Mouse (Mus musculus) urinary bladder, adult 2 months (tissue): ENCODE results near the gene Csnk1e. TPM values are rescaled to one million over a fixed set of nuclear protein-coding genes. Genes with fewer than 3 reads are reported as not detected.

ENCODE experiments used
- polyA plus RNA-seq: library from polyadenylated mRNA; depleted of rRNA; stranded (reverse); fragments of >200 nt; gene quantifications from 2 replicates; pipeline ENCODE4 v1.2.3, GENCODE M21; 2012; rRNA removed

Csnk1e gene
- polyA plus RNA-seq, 1 experiment: 90.3 TPM

Other genes with a start within 250 kb of the Csnk1e start
- gene Pick1, start 226.4 kb downstream of the Csnk1e start, polyA plus RNA-seq: 33.3 and 41.7 TPM in 2 replicates
- gene Gm49486, start 226.2 kb downstream of the Csnk1e start, polyA plus RNA-seq: 0.96 and 1.1 TPM in 2 replicates
- gene Slc16a8, start 200.8 kb downstream of the Csnk1e start, polyA plus RNA-seq: 0.04 and 0.21 TPM in 2 replicates
- 4.5 and 4.8 TPM in 2 replicates for gene Baiap2l2, start 170.0 kb downstream of the Csnk1e start, polyA plus RNA-seq
- gene Pla2g6, start 127.2 kb downstream of the Csnk1e start, polyA plus RNA-seq: 20.5 and 20.6 TPM in 2 replicates
- gene Maff, start 108.9 kb downstream of the Csnk1e start, polyA plus RNA-seq: 11.0 and 13.0 TPM in 2 replicates
- gene Tmem184b, start 52.0 kb downstream of the Csnk1e start, polyA plus RNA-seq: 51.5 and 68.3 TPM in 2 replicates
- gene Kcnj4, start 49.7 kb upstream of the Csnk1e start, polyA plus RNA-seq: 0.04 and 0.07 TPM in 2 replicates
- 48.5 and 54.9 TPM in 2 replicates for gene Kdelr3, start 60.8 kb upstream of the Csnk1e start, polyA plus RNA-seq
- gene Ddx17, start 91.2 kb upstream of the Csnk1e start, polyA plus RNA-seq: 363 and 536 TPM in 2 replicates
- gene Dmc1, start 149.5 kb upstream of the Csnk1e start, polyA plus RNA-seq: 1.2 and 1.9 TPM in 2 replicates
- gene Fam227a, start 203.4 kb upstream of the Csnk1e start, polyA plus RNA-seq: 3.3 and 3.4 TPM in 2 replicates
- 14.8 and 16.4 TPM in 2 replicates for gene Cby1, start 203.6 kb upstream of the Csnk1e start, polyA plus RNA-seq
- 93.0 and 110 TPM in 2 replicates for gene Tomm22, start 215.3 kb upstream of the Csnk1e start, polyA plus RNA-seq
- gene Josd1, start 232.4 kb upstream of the Csnk1e start, polyA plus RNA-seq: 30.1 and 34.1 TPM in 2 replicates
- gene Gtpbp1, start 235.3 kb upstream of the Csnk1e start, polyA plus RNA-seq: 20.0 and 32.1 TPM in 2 replicates